Mouse (Mus musculus) MEL-GATA-1-ER (cell line): ENCODE data around the gene Btbd1.
A peak's percentile ranks its signal among the peaks of the same experiment; 100 is the strongest.

Experiments
- DNase-seq: peaks from one replicate; pipeline ENCODE4 v3.0.0-alpha.2; 2012; ENCODE audit warnings: low read depth; ENCODE audit errors: extremely low read depth

The Btbd1 gene

GRCm38 (mm10) chr7:81788536-81788935 lies 40.7 kb downstream of the Btbd1 start:
- DNase-seq, result peak; percentile 29

GRCm38 (mm10) chr7:81777667-81778218 lies 51.5 kb downstream of the Btbd1 start:
- DNase-seq, result no peak

DNA sequence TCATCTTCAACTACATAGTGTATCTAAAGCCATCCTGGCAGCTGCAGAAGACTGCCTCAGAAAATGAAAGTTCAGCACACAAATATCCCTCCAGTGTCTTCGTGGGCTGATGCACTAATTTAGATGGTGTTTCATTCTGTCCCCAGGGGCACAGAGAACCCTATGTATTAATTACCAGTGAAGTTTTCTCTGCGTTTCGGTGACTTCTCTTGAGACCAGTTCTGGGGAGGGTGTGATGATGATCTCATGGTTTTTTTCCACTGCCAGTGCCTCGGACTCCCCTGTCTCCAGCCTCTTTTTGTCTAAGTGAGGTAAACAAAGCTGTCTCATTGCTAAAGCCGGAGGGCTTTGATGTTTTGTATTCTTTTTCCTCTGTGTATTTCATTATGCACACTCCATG lies 53.9 kb downstream of the Btbd1 start:
- no peak for DNase-seq

- DNase-seq, result peak; percentile 89
Measured at GRCm38 (mm10) chr7:81772786-81773539, 56.3 kb downstream of the Btbd1 start.

- DNase-seq, result peak; percentile 47
Measured at GRCm38 (mm10) chr7:81763110-81763845, 66.0 kb downstream of the Btbd1 start.

DNA sequence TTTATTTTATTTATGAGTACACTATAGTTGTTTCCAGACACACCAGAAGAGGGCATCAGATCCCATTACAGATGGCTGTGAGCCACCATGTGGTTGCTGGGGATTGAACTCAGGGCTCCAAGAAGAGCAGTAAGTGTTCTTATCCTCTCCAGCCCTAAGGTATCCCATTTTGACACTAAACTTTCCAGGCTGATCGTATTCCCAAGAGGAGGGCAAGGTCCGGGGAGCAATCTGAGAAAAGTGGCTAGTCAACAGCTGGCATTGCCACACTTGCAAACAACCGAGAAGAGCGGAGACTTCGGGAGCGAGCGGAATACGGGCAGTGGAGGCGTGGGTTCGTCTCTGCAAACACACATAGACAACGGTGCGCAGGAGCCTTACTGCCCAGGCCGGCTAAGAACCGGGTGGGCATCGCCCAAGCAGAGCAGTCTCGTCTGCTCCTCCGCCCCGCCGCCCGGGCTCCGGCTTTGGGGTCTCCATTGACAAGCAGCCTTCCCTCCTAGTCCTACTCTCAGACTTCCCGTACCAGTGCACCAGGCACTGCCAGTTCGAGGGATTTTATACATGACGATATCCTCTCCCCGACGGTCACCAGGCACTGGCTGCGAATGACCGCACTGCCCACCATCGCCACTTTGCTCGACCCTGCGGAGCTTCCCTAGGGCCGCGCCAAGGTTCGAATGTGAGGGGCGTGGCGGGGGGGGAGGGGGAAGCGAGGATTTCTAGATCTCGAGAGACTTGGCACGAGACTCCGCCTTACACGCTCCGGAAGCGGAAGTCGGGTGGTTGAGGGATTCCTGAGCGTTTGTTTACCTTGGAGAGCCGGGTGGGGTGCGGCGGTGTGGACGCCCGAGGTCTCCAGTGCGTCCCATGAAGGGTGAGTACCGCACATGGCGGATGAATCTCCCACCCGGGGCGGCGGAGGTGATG lies 66.8 kb downstream of the Btbd1 start, which contains the start of gene Ramac:
Gene Ramac (plus strand): TSS at position 746 of the 930 bp plus-strand sequence.
- DNase-seq, result peak; percentile 83

- DNase-seq, result no peak
Measured at GRCm38 (mm10) chr7:81747956-81748355, 81.3 kb downstream of the Btbd1 start.

- no peak for DNase-seq
Measured at GRCm38 (mm10) chr7:81744145-81744544, 85.1 kb downstream of the Btbd1 start.
